Mouse (Mus musculus) CH12.LX (cell line): ENCODE measurements around the gene Notum. TPM values are rescaled to one million over a fixed set of nuclear protein-coding genes. Genes with fewer than 3 reads are reported as not detected.

Experiments
- DNase-seq: peaks from one replicate; pipeline ENCODE4 v3.0.0-alpha.2; 2013; ENCODE audit errors: extremely low read depth
- H3K27ac ChIP-seq: 2 replicates; pipeline ENCODE4 v1.5.1; 2012; ENCODE audit warnings: low read depth, mild to moderate bottlenecking, control low read depth, moderate library complexity; ENCODE audit not compliant: insufficient read depth
- H3K27me3 ChIP-seq: replicated peaks from 2 replicates; pipeline ENCODE3; 2012; ENCODE audit warnings: inconsistent platforms
- H3K36me3 ChIP-seq, 2 experiments: replicated peaks in 1 of 2; 2 replicates each; pipeline versions ENCODE3 to v1.6.1; 2012; ENCODE audit warnings: inconsistent platforms in 1 of 2, low read length in 1 of 2, mild to moderate bottlenecking in 1 of 2, mixed read lengths in 1 of 2, moderate library complexity in 1 of 2; ENCODE audit not compliant: control insufficient read depth in 1 of 2, insufficient read depth in 1 of 2
- H3K4me1 ChIP-seq, 2 experiments: 2 replicates each; pipeline ENCODE4 v1.6.1; 2012; ENCODE audit warnings: inconsistent platforms in 1 of 2, moderate library complexity in 1 of 2; ENCODE audit not compliant: insufficient read depth in 2 of 2, control insufficient read depth in 1 of 2
- H3K4me2 ChIP-seq: 2 replicates; pipeline ENCODE4 v1.6.1; 2012; ENCODE audit warnings: low read depth, mild to moderate bottlenecking, control low read depth; ENCODE audit not compliant: poor library complexity, insufficient read depth, severe bottlenecking
- H3K4me3 ChIP-seq, 3 experiments: fragments of 150-350 bp in 1 of 3; sonication (generic) in 1 of 3; replicated peaks in 1 of 3; 2 replicates each; pipeline versions ENCODE3 to v1.5.1; 2011 to 2012; ENCODE audit warnings: low read depth in 2 of 3, low read length in 2 of 3, mild to moderate bottlenecking in 2 of 3, moderate library complexity in 2 of 3, control low read depth in 1 of 3, improper control_type of control experiment in 1 of 3, inconsistent platforms in 1 of 3, mixed read lengths in 1 of 3; ENCODE audit not compliant: poor library complexity in 1 of 3
- H3K79me2 ChIP-seq: replicated peaks from 2 replicates; pipeline ENCODE4 v1.6.1; 2012; ENCODE audit warnings: mild to moderate bottlenecking, moderate library complexity; ENCODE audit not compliant: control insufficient read depth, poor library complexity, insufficient read depth, severe bottlenecking; ENCODE audit errors: extremely low read depth
- H3K9ac ChIP-seq: 2 replicates; pipeline ENCODE4 v1.6.1; 2012; ENCODE audit warnings: low read depth, mild to moderate bottlenecking, control low read depth, moderate library complexity; ENCODE audit not compliant: insufficient read depth
- H3K9me3 ChIP-seq: replicated peaks from 2 replicates; pipeline ENCODE3; 2012; ENCODE audit warnings: low read length, inconsistent platforms, mixed read lengths
- BHLHE40 ChIP-seq: IDR thresholded peaks from 2 replicates; pipeline ENCODE4 v1.6.1; 2011; ENCODE audit warnings: mild to moderate bottlenecking, low read depth, low read length, improper control_type of control experiment
- CHD1 ChIP-seq: IDR thresholded peaks from 2 replicates; pipeline ENCODE4 v1.6.1; 2012; ENCODE audit warnings: low read depth, low read length, improper control_type of control experiment, inconsistent platforms
- CTCF ChIP-seq, 2 experiments: IDR thresholded peaks in 1 of 2; conservative IDR thresholded peaks in 1 of 2; 2 replicates each; pipeline ENCODE4 v1.5.1; 2011 to 2012; ENCODE audit warnings: low read depth in 2 of 2, low read length in 2 of 2, improper control_type of control experiment in 1 of 2, inconsistent platforms in 1 of 2, mild to moderate bottlenecking in 1 of 2, moderate library complexity in 1 of 2
- ETS1 ChIP-seq: conservative IDR thresholded peaks from 2 replicates; pipeline ENCODE4 v1.6.1; 2012; ENCODE audit warnings: low read depth, mild to moderate bottlenecking, inconsistent platforms, low read length, improper control_type of control experiment, moderate library complexity
- JUN ChIP-seq: IDR thresholded peaks from 2 replicates; pipeline ENCODE4 v1.6.1; 2011; ENCODE audit warnings: low read depth, mild to moderate bottlenecking, low read length, improper control_type of control experiment, moderate library complexity; ENCODE audit not compliant: insufficient read depth
- MAFK ChIP-seq: IDR thresholded peaks from 2 replicates; pipeline ENCODE4 v1.6.1; 2011; ENCODE audit warnings: low read length, improper control_type of control experiment; ENCODE audit not compliant: insufficient replicate concordance
- MAX ChIP-seq: IDR thresholded peaks from 2 replicates; pipeline ENCODE4 v1.6.1; 2011; ENCODE audit warnings: low read length, improper control_type of control experiment
- MEF2A ChIP-seq: IDR thresholded peaks from 2 replicates; pipeline ENCODE4 v1.6.1; 2014; ENCODE audit warnings: low read depth, mild to moderate bottlenecking, inconsistent platforms, low read length, improper control_type of control experiment, borderline replicate concordance
- MXI1 ChIP-seq: IDR thresholded peaks from 2 replicates; pipeline ENCODE4 v1.6.1; 2011; ENCODE audit warnings: mild to moderate bottlenecking, low read depth, low read length, improper control_type of control experiment
- NELFE ChIP-seq: IDR thresholded peaks from 2 replicates; pipeline ENCODE4 v1.6.1; 2011; ENCODE audit warnings: low read depth, low read length, improper control_type of control experiment
- NRF1 ChIP-seq: IDR thresholded peaks from 2 replicates; pipeline ENCODE4 v1.6.1; 2014; ENCODE audit warnings: low read depth, mild to moderate bottlenecking, inconsistent platforms, low read length, improper control_type of control experiment, moderate library complexity
- PAX5 ChIP-seq: IDR thresholded peaks from 2 replicates; pipeline ENCODE4 v1.6.1; 2012; ENCODE audit warnings: low read length, inconsistent platforms, mixed read lengths
- POLR2A ChIP-seq: IDR thresholded peaks from 2 replicates; pipeline ENCODE4 v1.6.1; 2011; ENCODE audit warnings: low read depth, mild to moderate bottlenecking, improper control_type of control experiment, low read length
- POLR2AphosphoS2 ChIP-seq: IDR thresholded peaks from 2 replicates; pipeline ENCODE4 v1.6.1; 2011; ENCODE audit warnings: low read depth, low read length, improper control_type of control experiment
- RAD21 ChIP-seq: IDR thresholded peaks from 2 replicates; pipeline ENCODE4 v1.6.1; 2011; ENCODE audit warnings: low read depth, mild to moderate bottlenecking, low read length, improper control_type of control experiment, moderate library complexity
- SIN3A ChIP-seq: IDR thresholded peaks from 2 replicates; pipeline ENCODE4 v1.6.1; 2012; ENCODE audit warnings: low read length, improper control_type of control experiment, inconsistent platforms
- SMC3 ChIP-seq: IDR thresholded peaks from 2 replicates; pipeline ENCODE4 v1.6.1; 2011; ENCODE audit warnings: low read depth, low read length, improper control_type of control experiment
- TCF12 ChIP-seq: IDR thresholded peaks from 2 replicates; pipeline ENCODE4 v1.6.1; 2014; ENCODE audit warnings: low read depth, mild to moderate bottlenecking, inconsistent platforms, low read length, improper control_type of control experiment
- USF2 ChIP-seq: conservative IDR thresholded peaks from 2 replicates; pipeline ENCODE4 v1.6.1; 2011; ENCODE audit warnings: low read depth, low read length, improper control_type of control experiment
- ZC3H11A ChIP-seq: IDR thresholded peaks from 2 replicates; pipeline ENCODE4 v1.6.1; 2012; ENCODE audit warnings: low read depth, mild to moderate bottlenecking, inconsistent platforms, low read length, improper control_type of control experiment
- ZKSCAN1 ChIP-seq: IDR thresholded peaks from 2 replicates; pipeline ENCODE4 v1.6.1; 2012; ENCODE audit warnings: low read depth, inconsistent platforms, low read length, improper control_type of control experiment, borderline replicate concordance
- ZMIZ1 ChIP-seq: IDR thresholded peaks from 2 replicates; pipeline ENCODE4 v1.6.1; 2012; ENCODE audit warnings: low read depth, mild to moderate bottlenecking, inconsistent platforms, low read length, improper control_type of control experiment
- ZNF384 ChIP-seq: IDR thresholded peaks from 2 replicates; pipeline ENCODE4 v1.6.1; 2012; ENCODE audit warnings: low read depth, low read length, improper control_type of control experiment, inconsistent platforms
- dilution Hi-C: fragments of 300-500 bp; cut with MboI; formaldehyde crosslinking; loops from 2 replicates; pipeline ENCODE4 v1.14.3; 2020; ENCODE audit warnings: low sequenced_read_pairs; ENCODE audit not compliant: extremely low pct_unique_long_range_greater_than_20kb, extremely low pct_ligation_motif_present
- in situ Hi-C: fragments of 300-500 bp; cut with MboI; formaldehyde crosslinking; loops from 3 replicates; pipeline ENCODE4 v1.14.3; 2019; ENCODE audit warnings: low sequenced_read_pairs, low pct_ligation_motif_present, low pct_unique_long_range_greater_than_20kb, mixed read lengths
- polyA plus RNA-seq: library from polyadenylated mRNA; unstranded; fragments of >175 nt; gene quantifications from 2 replicates; pipeline ENCODE4 v1.2.1, GENCODE M21; 2012; ENCODE audit warnings: low read depth; ENCODE audit not compliant: insufficient read length
- total RNA-seq, 2 experiments: library from RNA; depleted of rRNA; stranded (reverse); fragments of 300-350 nt in 1 of 2; fragments of >200 nt in 1 of 2; gene quantifications; 2 replicates each; pipeline ENCODE4 v1.2.3; 2012 to 2014

The Notum gene
- total and polyA plus RNA-seq, 3 experiments, result not detected

DNA sequence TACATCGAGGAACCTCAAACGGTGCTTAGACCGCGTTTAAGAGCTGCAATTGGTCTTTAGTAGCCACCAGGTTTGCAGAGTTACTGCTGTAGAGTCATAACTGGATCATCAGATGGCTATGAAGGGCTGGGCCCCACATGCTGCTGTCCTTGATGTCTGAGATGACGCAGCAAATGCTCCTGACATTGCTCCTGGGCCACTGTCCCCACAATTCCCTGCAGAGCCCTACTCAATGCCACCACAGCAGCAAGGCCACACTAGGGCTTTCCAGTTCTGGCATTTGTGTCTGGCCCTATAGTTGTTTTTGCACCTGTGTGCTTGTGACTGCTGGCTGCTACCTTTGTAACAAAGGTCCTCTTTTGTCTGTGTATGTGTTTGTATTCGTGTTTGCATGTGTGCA, 38.2 kb downstream of the Notum start:
- Histone ChIP-seq H3K79me2 (peaks cover 19% of the 10 kb centered on the region), H3K4me1 (peaks cover 20 to 51% of the 10 kb centered on the region in 2 experiments), H3K4me2 (no peak overlapping the region), H3K9me3 (no peaks in the 10 kb centered on the region), H3K9ac (no peak overlapping the region), H3K4me3 (no peak overlapping the region), H3K36me3 (peaks cover 60 to 83% of the 10 kb centered on the region in 2 experiments), H3K27ac (no peak overlapping the region), H3K27me3 (no peaks in the 10 kb centered on the region)
- TF ChIP-seq USF2 (no peak), MAFK (no peak), ZC3H11A (no peak), JUN (no peak), ETS1 (no peak), POLR2AphosphoS2 (no peak), BHLHE40 (no peak), MEF2A (no peak), NRF1 (no peak)
- in situ Hi-C loops (loop anchor here (10.0 kb wide), 1 partner anchor 62 kb away; no protein-coding TSS in a partner anchor), dilution Hi-C loops (no loop called here)
- DNase-seq, result no peak

DNA sequence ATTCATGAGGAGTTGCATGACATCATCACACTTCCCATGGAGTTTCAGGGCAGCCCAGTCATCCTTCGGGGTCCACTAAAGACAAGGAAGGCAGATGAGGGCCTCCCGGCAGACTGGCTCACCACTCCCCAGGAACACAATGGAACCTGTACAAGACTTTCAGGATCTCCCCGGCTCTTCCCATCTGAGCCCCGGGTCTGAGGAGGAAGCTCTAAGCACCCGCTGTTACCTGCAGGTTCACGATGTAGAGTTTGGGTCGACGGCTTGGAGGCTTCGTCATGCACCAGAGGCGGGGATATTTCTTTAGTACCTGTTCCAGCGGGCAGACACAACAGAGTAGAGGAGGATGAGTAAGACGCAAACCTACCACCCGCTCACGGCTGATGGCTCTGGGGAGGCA, 40.8 kb downstream of the Notum start:
- H3K4me3 ChIP-seq, result no peak overlapping the region
- in situ Hi-C loops, result loop anchor here (10.0 kb wide), 1 partner anchor 65 kb away; no protein-coding TSS in a partner anchor

More for the DNA sequence above, 40.8 kb downstream of the Notum start:
- no peak for DNase-seq
- peaks cover 52 to 70% of the 10 kb centered on the region in 2 experiments for H3K36me3 ChIP-seq
- peaks cover 41% of the 10 kb centered on the region for H3K79me2 ChIP-seq
- no peaks in the 10 kb centered on the region for H3K27me3 ChIP-seq
- no peaks in the 10 kb centered on the region for H3K9me3 ChIP-seq
- peaks cover 9 to 44% of the 10 kb centered on the region in 2 experiments for H3K4me1 ChIP-seq
- TF ChIP-seq CHD1, result no peak
- no peak for TF ChIP-seq ZNF384
- TF ChIP-seq ZMIZ1, result no peak
- no peak for TF ChIP-seq CTCF (conservative IDR thresholded peaks at IDR 0.05 in 1 of 2, IDR thresholded peaks at IDR 0.05 in 1 of 2; ENCODE audit: low read depth in 2 of 2, low read length in 2 of 2)
- TF ChIP-seq TCF12, result no peak
- no peak for TF ChIP-seq MAX
- no peak for TF ChIP-seq PAX5
- TF ChIP-seq NELFE, result no peak
- TF ChIP-seq SIN3A, result no peak
- TF ChIP-seq RAD21, result no peak
- TF ChIP-seq SMC3, result no peak
- no peak for TF ChIP-seq ZKSCAN1
- no peak for TF ChIP-seq MEF2A
- TF ChIP-seq MXI1, result no peak
- TF ChIP-seq POLR2A, result no peak
- H3K27ac ChIP-seq, result no peak overlapping the region
- no peak overlapping the region for H3K9ac ChIP-seq
- dilution Hi-C loops, result no loop called here
- H3K4me2 ChIP-seq, result no peak overlapping the region
